Comparison of ENCODE assay signal across 20 mouse cellular contexts in genomic region chr14:103536334-103536733, GRCm38 (mm10). TPM values are rescaled to one million over a fixed set of nuclear protein-coding genes. Genes with fewer than 3 reads are reported as not detected.
DNase-seq lines count a peak whose midpoint lies in the region; ATAC-seq and TF ChIP-seq lines count a peak whose summit lies in the region.
"Had no signal": no experiment of that assay in that cellular context is flagged by ENCODE, and none has a peak within 500 bp of the region (broad histone marks: within the 10 kb centered on the region; RNA-seq: fewer than 3 reads in every experiment).

No protein-coding gene starts in this region.

- H3K36me3 ChIP-seq in embryonic facial prominence, embryonic 11.5 days (replicated peaks; ENCODE audit: control insufficient read depth, insufficient read depth, low read depth, low read length), result no peaks in the 10 kb centered on the region
- H3K36me3 ChIP-seq: embryonic facial prominence, embryonic 13.5 days; forebrain, embryonic 12.5 days; heart, embryonic 10.5 days; midbrain, embryonic 15.5 days had no signal

- H3K9ac ChIP-seq in embryonic facial prominence, embryonic 11.5 days (replicated peaks; ENCODE audit: low read length), result no peak overlapping the region
- H3K9ac ChIP-seq: embryonic facial prominence, embryonic 13.5 days; forebrain, embryonic 12.5 days; midbrain, embryonic 15.5 days had no signal

- WGBS in embryonic facial prominence, embryonic 11.5 days, result 38% methylated on average over 10 of the region's 10 CpGs

- no peak overlapping the region for H3K27ac ChIP-seq in embryonic facial prominence, embryonic 11.5 days (replicated peaks; ENCODE audit: low read depth, low read length)
- H3K27ac ChIP-seq in left cerebral cortex, adult 2 months, result no peak overlapping the region
- H3K27ac ChIP-seq: embryonic facial prominence, embryonic 13.5 days; forebrain, embryonic 12.5 days; heart, embryonic 10.5 days; layer of hippocampus, adult 2 months; midbrain, embryonic 15.5 days had no signal

- H3K4me3 ChIP-seq in embryonic facial prominence, embryonic 11.5 days (ENCODE audit: low read depth, low read length), result no peak overlapping the region
- no peak overlapping the region for H3K4me3 ChIP-seq in left cerebral cortex, adult 2 months
- H3K4me3 ChIP-seq: embryonic facial prominence, embryonic 13.5 days; forebrain, embryonic 12.5 days; heart, embryonic 10.5 days; layer of hippocampus, adult 2 months; midbrain, embryonic 15.5 days had no signal

- no peaks in the 10 kb centered on the region for H3K9me3 ChIP-seq in embryonic facial prominence, embryonic 11.5 days (replicated peaks; ENCODE audit: control insufficient read depth, low read length)
- H3K9me3 ChIP-seq: embryonic facial prominence, embryonic 13.5 days; forebrain, embryonic 12.5 days; heart, embryonic 10.5 days; midbrain, embryonic 15.5 days had no signal

- H3K4me1 ChIP-seq in embryonic facial prominence, embryonic 11.5 days (ENCODE audit: control insufficient read depth, insufficient read depth, low read length), result no peaks in the 10 kb centered on the region
- H3K4me1 ChIP-seq: embryonic facial prominence, embryonic 13.5 days; forebrain, embryonic 12.5 days; heart, embryonic 10.5 days; midbrain, embryonic 15.5 days had no signal

- ATAC-seq in embryonic facial prominence, embryonic 11.5 days (replicated peaks; ENCODE audit: insufficient number of reproducible peaks, low FRiP score, low TSS enrichment, low read depth), result no peak
- ATAC-seq: lung, postnatal 0 days had no signal

- no peak for TF ChIP-seq CTCF in left cerebral cortex, adult 2 months (IDR thresholded peaks at IDR 0.05)

- peak; percentile 13 for DNase-seq in adrenal gland, postnatal 14 days
- no peak for DNase-seq in adrenal gland, postnatal 36 days
- peak; percentile 15 for DNase-seq in lung, postnatal 10 days
- no peak for DNase-seq in lung, postnatal 36 days
- peak; percentile 70 for DNase-seq in embryonic facial prominence, embryonic 11.5 days (ENCODE audit: low spot score)
- peak; percentile 20 for DNase-seq in yolk sac, embryonic 10.5 days (ENCODE audit: low spot score)
- no peak for DNase-seq in left cerebral cortex, adult 2 months (ENCODE audit: extremely low spot score in 1 of 2, low spot score in 2 of 2)
- no peak for DNase-seq in frontal cortex, postnatal 14 days (ENCODE audit: low spot score in 2 of 2)
- DNase-seq: cerebellum, adult 18-20 months; kidney, adult 11 months; right cerebral cortex, postnatal 25 days; thymus, adult 2 months had no signal

- intact Hi-C loops in left cerebral cortex, adult 2 months (cut with DNase I), result loop anchor here (2.0 to 10.0 kb wide), 3 partner anchors 182 to 524 kb away; no protein-coding TSS in a partner anchor

- H3K27me3 ChIP-seq in embryonic facial prominence, embryonic 11.5 days (ENCODE audit: control insufficient read depth, insufficient read depth, low read length), result no peaks in the 10 kb centered on the region
- H3K27me3 ChIP-seq: embryonic facial prominence, embryonic 13.5 days; forebrain, embryonic 12.5 days; midbrain, embryonic 15.5 days had no signal

- no peak overlapping the region for H3K4me2 ChIP-seq in embryonic facial prominence, embryonic 11.5 days (ENCODE audit: low read depth, low read length)
- H3K4me2 ChIP-seq: embryonic facial prominence, embryonic 13.5 days; forebrain, embryonic 12.5 days; midbrain, embryonic 15.5 days had no signal

RNA-seq across cellular contexts. Expression of gene Scel, which starts 23.2 kb away (rescaled TPM):
- 0.15 TPM in 1 of 2 replicates, not detected in the other for total RNA-seq in adrenal gland, postnatal 14 days (2021)
- total RNA-seq in adrenal gland, postnatal 36 days (2021), result under 1 TPM; 0.26 TPM
- 0.08 and 0.69 TPM in 2 replicates for polyA plus RNA-seq in embryonic facial prominence, embryonic 11.5 days (2014; fragmentation: Nextera tagmentation; extraction: Ambion mirVana)
- total RNA-seq in left cerebral cortex, adult 2 months (2021), result 1 to 10 TPM in 1 of 2 experiments, under 1 TPM in 1; 0.95 to 1.1 TPM
- total RNA-seq: hematopoietic stem cell, adult 5-6 weeks; liver, adult 2 months had no signal
- polyA plus RNA-seq: liver, adult 2 months had no signal

Comparison
In these comparisons a context has a peak if more than half of its experiments do, and no peak if none do; other contexts are left out.
1. DNase-seq: peak in adrenal gland, postnatal 14 days (single experiment), lung, postnatal 10 days (single experiment), embryonic facial prominence, embryonic 11.5 days (single experiment) and yolk sac, embryonic 10.5 days (single experiment); none in adrenal gland, postnatal 36 days (0 of 2), lung, postnatal 36 days (single experiment), left cerebral cortex, adult 2 months (0 of 2) and frontal cortex, postnatal 14 days (0 of 2).